Mouse (Mus musculus) kidney, embryonic 14.5 days (tissue): ENCODE data around the gene Ccnt1. TPM values are rescaled to one million over a fixed set of nuclear protein-coding genes. Genes with fewer than 3 reads are reported as not detected.

Source experiments
- ATAC-seq: fragments of 200-750 bp; cut with Nextera tagmentation; 2 replicates; pipeline ENCODE4 v1.8.0; 2017; ENCODE audit warnings: moderate number of reproducible peaks, mild to moderate bottlenecking, moderate TSS enrichment, moderate library complexity; ENCODE audit not compliant: low FRiP score, low TSS enrichment
- H3K27ac ChIP-seq: fragments of 300-500 bp; sonication (generic); 2 replicates; pipeline ENCODE4 v1.5.1; 2014; ENCODE audit warnings: low read depth, mild to moderate bottlenecking, low read length, moderate library complexity, mixed read lengths
- H3K27me3 ChIP-seq: fragments of 300-500 bp; sonication (generic); 2 replicates; pipeline ENCODE4 v1.6.1; 2014; ENCODE audit warnings: mild to moderate bottlenecking, low read length; ENCODE audit not compliant: control insufficient read depth, insufficient read depth
- H3K36me3 ChIP-seq: fragments of 300-500 bp; sonication (generic); 2 replicates; pipeline ENCODE4 v1.6.1; 2014; ENCODE audit warnings: low read length, mixed read lengths; ENCODE audit not compliant: control insufficient read depth, insufficient read depth
- H3K4me1 ChIP-seq: fragments of 300-500 bp; sonication (generic); 2 replicates; pipeline ENCODE4 v1.6.1; 2014; ENCODE audit warnings: low read length, mixed read lengths; ENCODE audit not compliant: control insufficient read depth, insufficient read depth
- H3K4me2 ChIP-seq: fragments of 300-500 bp; sonication (generic); replicated peaks from 2 replicates; pipeline ENCODE4 v1.6.1; 2014; ENCODE audit warnings: low read depth, mild to moderate bottlenecking, low read length
- H3K4me3 ChIP-seq: fragments of 300-500 bp; sonication (generic); 2 replicates; pipeline ENCODE4 v1.5.1; 2014; ENCODE audit warnings: mild to moderate bottlenecking, low read length
- H3K9ac ChIP-seq: fragments of 300-500 bp; sonication (generic); 2 replicates; pipeline ENCODE4 v1.6.1; 2014; ENCODE audit warnings: low read depth, mild to moderate bottlenecking, low read length, moderate library complexity
- H3K9me3 ChIP-seq: fragments of 300-500 bp; sonication (generic); 2 replicates; pipeline ENCODE4 v1.6.1; 2016; ENCODE audit warnings: low read length; ENCODE audit not compliant: control insufficient read depth
- WGBS: fragments of 180-500 bp; shearing (Covaris S2); extraction: QIAGEN DNeasy Blood & Tissue Kit; methylation state at CpG from one replicate; pipeline ENCODE4 v1.1.7; 2014; 5-methylcytosine and 5-hydroxymethylcytosine counted together
- microRNA-seq: library from miRNA; unstranded; fragments of <30 nt; microRNA quantifications from one replicate; pipeline ENCODE4, GENCODE M21; 2016
- polyA plus RNA-seq: library from polyadenylated mRNA; unstranded; fragments of >200 nt; fragmentation: Nextera tagmentation; extraction: Ambion mirVana; gene quantifications from 2 replicates; pipeline ENCODE4 v1.2.1, GENCODE M21; 2014

The Ccnt1 gene
- polyA plus RNA-seq, 1 experiment from 2014 or later, result 72.9 TPM

DNA sequence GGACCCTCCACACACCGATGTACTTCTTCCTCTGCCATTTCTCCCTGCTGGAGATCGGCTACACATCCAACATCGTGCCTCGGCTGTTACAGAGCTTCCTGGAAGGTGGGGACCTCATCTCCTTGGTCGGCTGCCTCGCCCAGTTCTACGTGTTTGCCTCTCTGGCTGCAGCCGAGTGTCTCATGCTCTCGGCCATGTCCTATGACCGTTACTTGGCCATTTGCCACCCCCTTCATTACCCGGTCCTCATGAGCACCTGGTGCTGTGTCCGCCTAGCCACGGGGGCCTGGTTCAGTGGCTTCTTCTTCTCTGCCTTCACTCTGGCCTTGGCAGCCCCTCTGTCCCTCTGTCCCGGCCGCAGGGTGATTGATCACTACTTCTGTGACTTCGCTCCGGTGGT, 73.1 kb downstream of the Ccnt1 start:
- H3K36me3 ChIP-seq, result no peaks in the 10 kb centered on the region
- ATAC-seq, result no peak
- no peak overlapping the region for H3K27ac ChIP-seq
- WGBS, result 86% methylated on average over 17 of the region's 17 CpGs
- H3K4me2 ChIP-seq, result no peak overlapping the region
- H3K4me3 ChIP-seq, result no peak overlapping the region
- no peaks in the 10 kb centered on the region for H3K9me3 ChIP-seq
- H3K4me1 ChIP-seq, result no peaks in the 10 kb centered on the region
- no peaks in the 10 kb centered on the region for H3K27me3 ChIP-seq
- no peak overlapping the region for H3K9ac ChIP-seq

DNA sequence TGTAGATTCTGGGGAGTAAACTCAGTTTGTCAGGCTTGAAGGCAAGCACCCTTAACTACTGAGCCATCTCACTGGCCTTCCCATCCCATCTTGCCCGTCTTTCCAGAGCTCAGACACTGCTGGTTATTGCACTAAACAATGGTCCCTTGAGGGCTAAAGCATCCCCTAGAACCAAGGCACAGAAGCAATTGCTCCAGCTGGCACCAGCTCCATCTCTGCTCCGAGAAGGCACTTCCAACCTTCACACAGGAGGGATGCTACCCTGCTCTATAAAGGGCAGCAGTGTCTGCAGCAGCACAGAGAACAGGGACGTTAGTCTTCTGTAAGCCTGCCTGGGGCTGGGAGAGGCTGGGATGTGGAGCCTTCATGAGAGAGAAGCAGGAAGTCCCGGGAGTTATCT, 78.6 kb downstream of the Ccnt1 start, which contains the start of gene Olfr279:
Gene Olfr279, plus strand, starts transcription at position 301 of the 400 bp plus-strand sequence.
- Histone ChIP-seq H3K4me1 (no peaks in the 10 kb centered on the region), H3K4me3 (no peak within 1 kb of the TSS), H3K4me2 (no peak within 1 kb of the TSS), H3K27me3 (no peaks in the 10 kb centered on the region), H3K27ac (no peak within 1 kb of the TSS), H3K9me3 (peaks cover 7% of the 10 kb centered on the region; the same call in 1 of the 2 replicates), H3K9ac (no peak within 1 kb of the TSS), H3K36me3 (no peaks in the 10 kb centered on the region)
- 65% methylated on average over 4 of the region's 4 CpGs for WGBS
- ATAC-seq, result no peak

DNA sequence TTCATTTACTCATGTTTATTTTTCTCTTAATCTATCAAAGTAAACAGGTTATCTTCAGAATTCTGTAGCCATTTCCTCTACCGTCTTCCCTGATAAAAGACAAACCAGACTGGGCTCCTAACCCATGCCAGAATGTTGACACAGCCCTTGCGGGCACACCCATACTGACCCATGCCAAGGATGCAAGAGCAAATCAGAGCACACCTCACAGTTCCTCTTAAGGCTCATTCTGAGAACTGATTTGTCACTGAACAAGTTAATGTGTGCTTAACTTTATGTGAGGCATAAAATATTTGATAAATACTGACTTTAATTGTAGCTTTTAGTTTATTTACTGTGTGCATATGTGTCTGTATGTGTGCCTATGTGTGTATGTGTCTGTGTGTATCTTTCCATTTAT, 79.4 kb downstream of the Ccnt1 start:
- Histone ChIP-seq H3K36me3 (no peaks in the 10 kb centered on the region), H3K9ac (no peak overlapping the region), H3K4me2 (no peak overlapping the region), H3K27ac (no peak overlapping the region), H3K4me3 (no peak overlapping the region), H3K27me3 (no peaks in the 10 kb centered on the region), H3K9me3 (peaks cover 7% of the 10 kb centered on the region; the same call in 1 of the 2 replicates), H3K4me1 (no peaks in the 10 kb centered on the region)
- ATAC-seq, result no peak
- 82% methylated on average over 2 of the region's 2 CpGs for WGBS

Small RNAs within 50 kb of the gene (microRNA-seq; reads per million reads assigned to microRNA genes)
- gene Mir1291, result 2.1 reads per million, percentile 3 among the genes with 10 or more reads in this experiment

Other genes with a start within 250 kb of the Ccnt1 start
- not detected in 2 replicates for gene Olfr284, start 229.9 kb downstream of the Ccnt1 start, polyA plus RNA-seq
- not detected in 2 replicates for gene Olfr283, start 190.0 kb downstream of the Ccnt1 start, polyA plus RNA-seq
- not detected in 2 replicates for gene Olfr282, start 139.7 kb downstream of the Ccnt1 start, polyA plus RNA-seq
- gene Olfr281, start 118.3 kb downstream of the Ccnt1 start, polyA plus RNA-seq, result not detected in 2 replicates
- not detected in 2 replicates for gene OR5BS1P, start 101.0 kb downstream of the Ccnt1 start, polyA plus RNA-seq
- gene Lalba, start 88.2 kb downstream of the Ccnt1 start, polyA plus RNA-seq, result 0.28 and 0.44 TPM in 2 replicates
- gene Olfr279, start 78.5 kb downstream of the Ccnt1 start, polyA plus RNA-seq, result not detected in 2 replicates
- 107 and 123 TPM in 2 replicates for gene Kansl2, start 36.7 kb downstream of the Ccnt1 start, polyA plus RNA-seq
- gene 4930415O20Rik, start 81 bp upstream of the Ccnt1 start, polyA plus RNA-seq, result 0.57 TPM in 1 of 2 replicates, not detected in the other
- gene Adcy6, start 39.2 kb upstream of the Ccnt1 start, polyA plus RNA-seq, result 26.2 and 31.5 TPM in 2 replicates
- gene Cacnb3, start 59.9 kb upstream of the Ccnt1 start, polyA plus RNA-seq, result 21.5 and 26.5 TPM in 2 replicates
- gene Ddx23, start 92.0 kb upstream of the Ccnt1 start, polyA plus RNA-seq, result 27.3 and 32.2 TPM in 2 replicates
- gene Rnd1, start 106.5 kb upstream of the Ccnt1 start, polyA plus RNA-seq, result 0.28 and 0.31 TPM in 2 replicates
- 0.69 and 1.0 TPM in 2 replicates for gene Ccdc65, start 137.3 kb upstream of the Ccnt1 start, polyA plus RNA-seq
- gene Fkbp11, start 157.3 kb upstream of the Ccnt1 start, polyA plus RNA-seq, result 28.8 and 33.4 TPM in 2 replicates
- gene Arf3, start 192.3 kb upstream of the Ccnt1 start, polyA plus RNA-seq, result 29.8 and 39.7 TPM in 2 replicates
- gene Wnt10b, start 207.2 kb upstream of the Ccnt1 start, polyA plus RNA-seq, result not detected in 2 replicates
- gene Wnt1, start 218.9 kb upstream of the Ccnt1 start, polyA plus RNA-seq, result not detected in 2 replicates
- gene Ddn, start 238.6 kb upstream of the Ccnt1 start, polyA plus RNA-seq, result 1.4 TPM in 2 replicates